ENCODE assay signal across 21 mouse cellular contexts in genomic region chr10:116726031-116726430, GRCm38 (mm10).
"Had no signal": no experiment of that assay in that cellular context is flagged by ENCODE, and none has a peak within 500 bp of the region (broad histone marks: within the 10 kb centered on the region; RNA-seq: fewer than 3 reads in every experiment).

No protein-coding gene starts in this region.

- ATAC-seq: forebrain, embryonic 13.5 days; forebrain, embryonic 14.5 days; forebrain, embryonic 15.5 days; forebrain, embryonic 16.5 days; forebrain, postnatal 0 days had no signal

- DNase-seq: cerebellum, adult 2 months; cerebellum, adult 8-10 months; cerebellum, adult 9-10 months; cerebellum, postnatal 10 days; cerebellum, postnatal 14 days; cerebellum, postnatal 25 days; cerebellum, postnatal 36 days; embryo, embryonic 11 days; forebrain, postnatal 0 days; gastrocnemius, adult 2 months; gastrocnemius, postnatal 10 days; gastrocnemius, postnatal 14 days; gastrocnemius, postnatal 25 days; gastrocnemius, postnatal 36 days; heart, adult 11 months; heart, adult 18-20 months; heart, adult 2 months had no signal
